Mouse (Mus musculus) MEL (cell line): Measurements from ENCODE around the gene C9. TPM values are rescaled to one million over a fixed set of nuclear protein-coding genes. Genes with fewer than 3 reads are reported as not detected.

Experiments
- DNase-seq: peaks from one replicate; pipeline ENCODE4 v3.0.0; 2011; ENCODE audit warnings: low read depth, low spot score
- H3K27ac ChIP-seq: 2 replicates; pipeline ENCODE4 v1.5.1; 2012; ENCODE audit warnings: low read depth, mild to moderate bottlenecking, control low read depth, low read length, moderate library complexity; ENCODE audit not compliant: control insufficient read depth
- H3K27me3 ChIP-seq, 2 experiments: fragments of 150-350 bp in 1 of 2; sonication (generic) in 1 of 2; 2 replicates each; pipeline ENCODE4 v1.6.1; 2012; ENCODE audit warnings: low read length in 2 of 2, mild to moderate bottlenecking in 2 of 2, improper control_type of control experiment in 1 of 2, moderate library complexity in 1 of 2; ENCODE audit not compliant: insufficient read depth in 2 of 2, control insufficient read depth in 1 of 2
- H3K36me3 ChIP-seq, 2 experiments: 2 replicates each; pipeline ENCODE4 v1.6.1; 2012 to 2014; ENCODE audit warnings: low read length in 2 of 2, improper control_type of control experiment in 1 of 2, inconsistent platforms in 1 of 2, mild to moderate bottlenecking in 1 of 2; ENCODE audit not compliant: insufficient read depth in 2 of 2, control insufficient read depth in 1 of 2
- H3K4me1 ChIP-seq, 2 experiments: fragments of 150-350 bp in 1 of 2; sonication (generic) in 1 of 2; 2 replicates each; pipeline ENCODE4 v1.6.1; 2012; ENCODE audit warnings: low read length in 2 of 2, improper control_type of control experiment in 1 of 2, mild to moderate bottlenecking in 1 of 2; ENCODE audit not compliant: insufficient read depth in 2 of 2, control insufficient read depth in 1 of 2
- H3K4me3 ChIP-seq, 2 experiments: fragments of 150-350 bp in 1 of 2; sonication (generic) in 1 of 2; 2 replicates each; pipeline ENCODE4 v1.5.1; 2012; ENCODE audit warnings: low read depth in 2 of 2, low read length in 2 of 2, mild to moderate bottlenecking in 2 of 2, moderate library complexity in 2 of 2, control low read depth in 1 of 2, improper control_type of control experiment in 1 of 2; ENCODE audit not compliant: control insufficient read depth in 1 of 2, insufficient read depth in 1 of 2
- H3K79me2 ChIP-seq: 2 replicates; pipeline ENCODE4 v1.6.1; 2012; ENCODE audit warnings: mild to moderate bottlenecking, low read length, moderate library complexity; ENCODE audit not compliant: control insufficient read depth, poor library complexity, insufficient read depth
- H3K9ac ChIP-seq: 2 replicates; pipeline ENCODE4 v1.6.1; 2012; ENCODE audit warnings: low read depth, mild to moderate bottlenecking, control low read depth, low read length, moderate library complexity; ENCODE audit not compliant: control insufficient read depth, poor library complexity, severe bottlenecking
- H3K9me3 ChIP-seq: fragments of 150-350 bp; sonication (generic); replicated peaks from 2 replicates; pipeline ENCODE4 v1.6.1; 2012; ENCODE audit warnings: mild to moderate bottlenecking, low read length, improper control_type of control experiment, moderate library complexity; ENCODE audit not compliant: insufficient read depth
- BHLHE40 ChIP-seq: IDR thresholded peaks from 2 replicates; pipeline ENCODE4 v1.6.1; 2012; ENCODE audit warnings: low read depth, mild to moderate bottlenecking, inconsistent platforms, low read length, improper control_type of control experiment, borderline replicate concordance
- CHD1 ChIP-seq: IDR thresholded peaks from 2 replicates; pipeline ENCODE4 v1.6.1; 2012; ENCODE audit warnings: low read depth, mild to moderate bottlenecking, inconsistent platforms, low read length, improper control_type of control experiment
- CHD2 ChIP-seq: IDR thresholded peaks from 2 replicates; pipeline ENCODE4 v1.6.1; 2011; ENCODE audit warnings: low read length, improper control_type of control experiment
- ELF1 ChIP-seq: IDR thresholded peaks from 2 replicates; pipeline ENCODE4 v1.6.1; 2014; ENCODE audit warnings: low read depth, mild to moderate bottlenecking, inconsistent platforms, low read length, improper control_type of control experiment, moderate library complexity
- EP300 ChIP-seq, 2 experiments: IDR thresholded peaks; 2 replicates each; pipeline ENCODE4 v1.6.1; 2011; ENCODE audit warnings: improper control_type of control experiment in 2 of 2, low read length in 2 of 2, low read depth in 1 of 2, mild to moderate bottlenecking in 1 of 2
- ETS1 ChIP-seq: IDR thresholded peaks from 2 replicates; pipeline ENCODE4 v1.6.1; 2012; ENCODE audit warnings: low read depth, mild to moderate bottlenecking, inconsistent platforms, low read length, improper control_type of control experiment, moderate library complexity
- JUND ChIP-seq: IDR thresholded peaks from 2 replicates; pipeline ENCODE4 v1.6.1; 2011; ENCODE audit warnings: low read depth, mild to moderate bottlenecking, improper control_type of control experiment, low read length
- KAT2A ChIP-seq: conservative IDR thresholded peaks from 2 replicates; pipeline ENCODE4 v1.6.1; 2012; ENCODE audit warnings: low read depth, low read length, improper control_type of control experiment, inconsistent platforms
- MAZ ChIP-seq: IDR thresholded peaks from 2 replicates; pipeline ENCODE4 v1.6.1; 2012; ENCODE audit warnings: low read depth, mild to moderate bottlenecking, inconsistent platforms, low read length, improper control_type of control experiment
- MEF2A ChIP-seq: IDR thresholded peaks from 2 replicates; pipeline ENCODE4 v1.6.1; 2014; ENCODE audit warnings: low read depth, mild to moderate bottlenecking, inconsistent platforms, low read length, improper control_type of control experiment; ENCODE audit not compliant: poor library complexity, insufficient replicate concordance, severe bottlenecking; ENCODE audit errors: extremely low read depth
- MYB ChIP-seq: IDR thresholded peaks from 2 replicates; pipeline ENCODE4 v1.6.1; 2011; ENCODE audit warnings: mild to moderate bottlenecking, low read depth, low read length, improper control_type of control experiment
- NRF1 ChIP-seq: IDR thresholded peaks from 2 replicates; pipeline ENCODE4 v1.6.1; 2014; ENCODE audit warnings: low read depth, mild to moderate bottlenecking, inconsistent platforms, low read length, improper control_type of control experiment, moderate library complexity; ENCODE audit not compliant: poor library complexity, insufficient read depth, severe bottlenecking
- POLR2A ChIP-seq, 2 experiments: IDR thresholded peaks; 2 replicates each; pipeline ENCODE4 v1.6.1; 2011 to 2012; ENCODE audit warnings: low read length in 2 of 2, mild to moderate bottlenecking in 2 of 2, control low read depth in 1 of 2, improper control_type of control experiment in 1 of 2, low read depth in 1 of 2, moderate library complexity in 1 of 2; ENCODE audit not compliant: control insufficient read depth in 1 of 2, insufficient read depth in 1 of 2, poor library complexity in 1 of 2
- POLR2AphosphoS2 ChIP-seq: IDR thresholded peaks from 2 replicates; pipeline ENCODE4 v1.6.1; 2011; ENCODE audit warnings: low read length, improper control_type of control experiment
- POLR2AphosphoS5 ChIP-seq: IDR thresholded peaks from 2 replicates; pipeline ENCODE4 v1.6.1; 2012; ENCODE audit warnings: low read depth, borderline replicate concordance, mild to moderate bottlenecking, inconsistent platforms, low read length, moderate library complexity, mixed read lengths
- RCOR1 ChIP-seq: IDR thresholded peaks from 2 replicates; pipeline ENCODE4 v1.6.1; 2012; ENCODE audit warnings: low read depth, mild to moderate bottlenecking, inconsistent platforms, low read length, improper control_type of control experiment
- SIN3A ChIP-seq: IDR thresholded peaks from 2 replicates; pipeline ENCODE4 v1.6.1; 2012; ENCODE audit warnings: low read length, improper control_type of control experiment, inconsistent platforms
- SMC3 ChIP-seq: IDR thresholded peaks from 2 replicates; pipeline ENCODE4 v1.6.1; 2011; ENCODE audit warnings: low read depth, low read length, improper control_type of control experiment
- TAL1 ChIP-seq: IDR thresholded peaks from 2 replicates; pipeline ENCODE4 v1.6.1; 2012; ENCODE audit warnings: mild to moderate bottlenecking, inconsistent platforms, low read length, moderate library complexity, mixed read lengths
- TBP ChIP-seq: IDR thresholded peaks from 2 replicates; pipeline ENCODE4 v1.8.0; 2011; ENCODE audit warnings: low read depth, low read length, improper control_type of control experiment
- TCF12 ChIP-seq: IDR thresholded peaks from 2 replicates; pipeline ENCODE4 v1.6.1; 2014; ENCODE audit warnings: low read depth, mild to moderate bottlenecking, inconsistent platforms, low read length, improper control_type of control experiment, moderate library complexity
- UBTF ChIP-seq: IDR thresholded peaks from 2 replicates; pipeline ENCODE4 v1.6.1; 2012; ENCODE audit warnings: low read depth, mild to moderate bottlenecking, inconsistent platforms, low read length, improper control_type of control experiment, moderate library complexity, borderline replicate concordance; ENCODE audit not compliant: insufficient read depth
- ZC3H11A ChIP-seq: IDR thresholded peaks from 2 replicates; pipeline ENCODE4 v1.6.1; 2012; ENCODE audit warnings: low read depth, mild to moderate bottlenecking, inconsistent platforms, low read length, improper control_type of control experiment
- ZKSCAN1 ChIP-seq: IDR thresholded peaks from 2 replicates; pipeline ENCODE4 v1.6.1; 2012; ENCODE audit warnings: low read depth, mild to moderate bottlenecking, inconsistent platforms, low read length, improper control_type of control experiment, moderate library complexity
- ZMIZ1 ChIP-seq: IDR thresholded peaks from 2 replicates; pipeline ENCODE4 v1.6.1; 2012; ENCODE audit warnings: low read depth, mild to moderate bottlenecking, inconsistent platforms, low read length, improper control_type of control experiment, moderate library complexity
- polyA plus RNA-seq, 2 experiments: library from polyadenylated mRNA; stranded (reverse) in 1 of 2; unstranded in 1 of 2; fragments of >175 nt in 1 of 2; fragments of >200 nt in 1 of 2; gene quantifications; 2 replicates each; pipeline versions ENCODE4 v1.2.1 to v1.2.4; 2012; ENCODE audit warnings: low replicate concordance in 2 of 2, low read depth in 1 of 2; ENCODE audit not compliant: insufficient read length in 2 of 2, insufficient read depth in 1 of 2, missing spikeins in 1 of 2
- total RNA-seq: library from RNA; depleted of rRNA; stranded (reverse); fragments of 300-350 nt; gene quantifications from 2 replicates; pipeline ENCODE4 v1.2.3, GENCODE M21; 2012

Gene C9
- total and polyA plus RNA-seq, 3 experiments: not detected

- TF ChIP-seq ELF1: peak; percentile 66
- TF ChIP-seq EP300 (IDR thresholded peaks at IDR 0.05; ENCODE audit: low read depth in 1 of 2, low read length in 2 of 2): peak; percentile 28 to 29; a peak in 1 of 4 replicates
- TF ChIP-seq TCF12: 0 out of 2 replicates have a peak, but pooled peaks have one; percentile 12
- no peak for TF ChIP-seq KAT2A
- 0 out of 2 replicates have a peak, but pooled peaks have one; percentile 18 for TF ChIP-seq ZC3H11A
- TF ChIP-seq ETS1: 0 out of 2 replicates have a peak, but pooled peaks have one; percentile 17
- TF ChIP-seq TAL1: no peak
- TF ChIP-seq POLR2A (IDR thresholded peaks at IDR 0.05; ENCODE audit: control insufficient read depth in 1 of 2, insufficient read depth in 1 of 2, low read depth in 1 of 2, low read length in 2 of 2, poor library complexity in 1 of 2): 0 out of 4 replicates have a peak, but pooled peaks of 1 of the 2 experiments have one; percentile 21
- TF ChIP-seq SIN3A: 0 out of 2 replicates have a peak, but pooled peaks have one; percentile 33
- TF ChIP-seq NRF1: peak; percentile 54
- DNase-seq: peak; percentile 81
- Histone ChIP-seq H3K4me3 (peak overlapping the region; percentile 53 to 59), H3K9ac (peak overlapping the region; percentile 66), H3K9me3 (no peaks in the 10 kb centered on the region), H3K27me3 (no peaks in the 10 kb centered on the region), H3K79me2 (peaks cover 3% of the 10 kb centered on the region), H3K4me1 (peaks cover 12 to 14% of the 10 kb centered on the region in 2 experiments), H3K27ac (peak overlapping the region; percentile 97), H3K36me3 (peaks cover 0 to 28% of the 10 kb centered on the region in 2 experiments; a peak in 2 of 4 replicates)
Measured at GRCm38 (mm10) chr15:6519417-6520255, 74.5 kb downstream of the C9 start.

GRCm38 (mm10) chr15:6520505-6521155, 75.5 kb downstream of the C9 start:
- peak overlapping the region; percentile 66 for H3K9ac ChIP-seq
- H3K36me3 ChIP-seq: peaks cover 0 to 34% of the 10 kb centered on the region in 2 experiments; a peak in 2 of 4 replicates
- H3K79me2 ChIP-seq: peaks cover 3% of the 10 kb centered on the region
- H3K4me3 ChIP-seq: peak overlapping the region; percentile 53 to 59
- H3K9me3 ChIP-seq: no peaks in the 10 kb centered on the region
- H3K27me3 ChIP-seq: no peaks in the 10 kb centered on the region
- peak; percentile 83 for DNase-seq
- peaks cover 16 to 19% of the 10 kb centered on the region in 2 experiments for H3K4me1 ChIP-seq
- peak overlapping the region; percentile 97 for H3K27ac ChIP-seq
- TF ChIP-seq KAT2A (no peak; the same call in 1 of the 2 replicates), ZC3H11A (no peak), TBP (0 out of 2 replicates have a peak, but pooled peaks have one; percentile 8), ZMIZ1 (0 out of 2 replicates have a peak, but pooled peaks have one; percentile 18), ZKSCAN1 (no peak), UBTF (no peak), RCOR1 (peak; percentile 74), TCF12 (peak; percentile 80), POLR2A (IDR thresholded peaks at IDR 0.05; ENCODE audit: control insufficient read depth in 1 of 2, insufficient read depth in 1 of 2, low read depth in 1 of 2, low read length in 2 of 2, poor library complexity in 1 of 2) (no peak), POLR2AphosphoS5 (no peak), BHLHE40 (peak; percentile 17; the same call in 1 of the 2 replicates), CHD2 (no peak), MYB (peak; percentile 65), JUND (no peak), CHD1 (no peak), MAZ (0 out of 2 replicates have a peak, but pooled peaks have one; percentile 38), MEF2A (no peak), POLR2AphosphoS2 (no peak), SMC3 (no peak), ETS1 (peak; percentile 82), TAL1 (peak; percentile 75)
